Mouse (Mus musculus) E14TG2a.4 (cell line): ENCODE data around the gene Ell2.

Experiments used
- H3K27me3 ChIP-seq: 2 replicates; pipeline ENCODE4 v1.6.1; 2014; ENCODE audit warnings: low read length, control low read depth; ENCODE audit not compliant: insufficient read depth
- H3K36me3 ChIP-seq: 2 replicates; pipeline ENCODE4 v1.6.1; 2014; ENCODE audit warnings: low read length, control low read depth; ENCODE audit not compliant: insufficient read depth
- H3K4me1 ChIP-seq: replicated peaks from 2 replicates; pipeline ENCODE4 v1.6.1; 2014; ENCODE audit warnings: low read depth, low read length, control low read depth
- H3K4me3 ChIP-seq: replicated peaks from 2 replicates; pipeline ENCODE4 v1.5.1; 2014; ENCODE audit warnings: mild to moderate bottlenecking, low read length
- H3K9me3 ChIP-seq: 2 replicates; pipeline ENCODE4 v1.6.1; 2014; ENCODE audit warnings: low read length, control low read depth
- CTCF ChIP-seq: conservative IDR thresholded peaks from 2 replicates; pipeline ENCODE4 v1.5.1; 2014; ENCODE audit warnings: low read length
- NANOG ChIP-seq: IDR thresholded peaks from 2 replicates; pipeline ENCODE4 v1.6.1; 2014; ENCODE audit warnings: borderline replicate concordance, low read length, mixed read lengths
- POU5F1 ChIP-seq: IDR thresholded peaks from 2 replicates; pipeline ENCODE4 v1.6.1; 2014; ENCODE audit warnings: low read length, borderline replicate concordance

The Ell2 gene

DNA sequence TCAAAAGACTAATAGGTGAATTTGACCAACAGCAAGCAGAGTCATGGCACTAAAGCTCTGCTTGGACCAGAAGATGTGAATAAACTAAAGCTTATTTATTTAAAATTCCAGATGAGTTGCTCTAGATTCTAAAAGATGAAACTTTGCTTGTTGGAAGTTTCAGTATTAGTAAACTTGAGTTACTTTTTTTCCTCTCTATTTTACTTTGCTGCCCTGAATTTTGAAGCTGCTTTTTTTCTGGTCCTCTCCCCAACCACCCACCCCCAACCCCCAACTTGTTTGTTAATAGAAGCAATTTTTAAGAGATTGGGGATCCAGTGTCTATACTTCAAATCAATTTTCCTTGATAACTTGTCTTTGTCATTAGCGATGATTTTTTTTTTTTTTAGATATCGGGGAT, 64.2 kb downstream of the Ell2 start:
- Histone ChIP-seq H3K27me3 (no peaks in the 10 kb centered on the region), H3K9me3 (no peaks in the 10 kb centered on the region), H3K4me3 (no peak overlapping the region), H3K4me1 (peaks cover 16% of the 10 kb centered on the region), H3K36me3 (peaks cover 55% of the 10 kb centered on the region)
- TF ChIP-seq POU5F1 (no peak), CTCF (no peak), NANOG (no peak)

DNA sequence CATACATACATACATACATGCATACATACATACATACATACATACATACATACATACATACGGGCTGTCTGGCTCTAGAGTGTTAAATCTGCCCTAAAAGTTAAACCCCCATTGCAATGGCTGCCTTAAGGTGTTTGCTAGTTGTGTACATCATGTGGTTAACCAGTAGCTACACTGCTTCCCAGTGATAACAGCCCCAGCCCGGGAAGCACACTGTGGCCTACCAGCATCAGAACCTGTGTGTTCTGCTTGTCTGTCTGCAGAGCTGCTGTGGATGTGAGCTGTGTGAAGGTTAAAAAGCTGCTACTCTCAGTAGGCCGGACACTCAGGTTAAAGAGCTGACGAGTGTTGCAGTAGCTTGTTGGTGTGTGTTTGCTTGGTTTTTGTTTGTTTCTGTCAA, 64.8 kb downstream of the Ell2 start:
- TF ChIP-seq CTCF (no peak), NANOG (no peak)
- H3K36me3 ChIP-seq = peaks cover 55% of the 10 kb centered on the region
- no peaks in the 10 kb centered on the region for H3K27me3 ChIP-seq
- no peaks in the 10 kb centered on the region for H3K9me3 ChIP-seq
- peaks cover 10% of the 10 kb centered on the region for H3K4me1 ChIP-seq
- no peak overlapping the region for H3K4me3 ChIP-seq

DNA sequence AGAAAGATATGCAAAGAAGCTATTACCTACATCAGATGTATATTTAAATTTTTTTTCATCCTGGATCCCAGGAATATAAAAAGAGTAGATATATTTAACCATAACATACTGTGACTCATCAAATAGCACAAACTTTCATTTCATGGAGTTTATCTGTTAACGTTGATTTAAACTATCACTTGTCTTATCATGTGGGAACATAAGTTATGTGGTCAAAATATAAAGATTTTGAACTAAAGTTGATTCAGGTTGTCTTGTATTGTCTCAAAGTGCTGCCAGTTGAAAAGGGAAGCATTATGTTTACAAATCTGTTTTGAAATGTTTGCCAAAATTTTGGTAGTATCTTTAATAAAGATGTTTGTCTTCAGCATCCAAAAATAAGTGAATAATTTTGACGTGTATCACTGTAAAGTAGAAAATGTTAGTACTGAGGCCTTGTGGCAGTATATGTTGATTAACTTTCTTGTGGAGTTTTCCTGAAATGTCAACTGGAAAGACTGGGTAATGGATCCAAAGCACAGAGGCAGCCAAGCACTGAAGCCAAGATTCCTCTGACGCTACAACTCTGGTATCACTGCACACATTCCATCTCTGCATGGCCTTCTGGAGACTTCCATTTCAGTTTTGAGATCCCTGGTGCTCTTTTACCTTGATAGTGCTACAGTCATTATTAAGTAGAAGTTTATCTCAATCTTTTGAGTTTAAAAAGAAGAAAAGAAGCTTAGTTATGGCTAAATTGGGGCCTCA, 65.6 kb downstream of the Ell2 start:
- peaks cover 52% of the 10 kb centered on the region for H3K36me3 ChIP-seq
- no peaks in the 10 kb centered on the region for H3K9me3 ChIP-seq
- TF ChIP-seq NANOG = no peak
- no peak overlapping the region for H3K4me3 ChIP-seq
- H3K27me3 ChIP-seq = no peaks in the 10 kb centered on the region
- H3K4me1 ChIP-seq = peaks cover 2% of the 10 kb centered on the region

DNA sequence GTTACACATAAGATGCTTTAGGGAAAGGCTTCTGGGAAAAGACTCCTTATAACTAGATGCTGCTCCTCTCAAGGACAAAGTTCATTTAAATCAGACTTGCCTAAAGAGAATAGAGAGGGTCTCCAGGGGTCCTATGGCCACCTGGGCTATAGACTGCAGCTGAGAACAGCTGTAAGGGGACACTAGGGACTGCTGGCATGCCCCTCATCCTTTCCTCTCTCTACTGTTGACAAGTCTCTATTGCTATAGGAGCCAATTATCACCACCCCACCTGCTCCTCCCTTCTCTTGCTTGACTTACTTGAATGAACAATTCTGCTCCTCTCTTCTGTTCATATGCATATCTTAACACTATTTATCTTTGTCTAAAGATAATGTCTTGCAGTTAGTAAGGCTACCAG, 69.4 kb downstream of the Ell2 start:
- H3K9me3 ChIP-seq = no peaks in the 10 kb centered on the region
- no peaks in the 10 kb centered on the region; the same call in 1 of the 2 replicates for H3K4me1 ChIP-seq
- H3K27me3 ChIP-seq = no peaks in the 10 kb centered on the region
- no peak for TF ChIP-seq CTCF
- no peak for TF ChIP-seq POU5F1
- TF ChIP-seq NANOG = no peak
- H3K4me3 ChIP-seq = no peak overlapping the region
- H3K36me3 ChIP-seq = peaks cover 29% of the 10 kb centered on the region

DNA sequence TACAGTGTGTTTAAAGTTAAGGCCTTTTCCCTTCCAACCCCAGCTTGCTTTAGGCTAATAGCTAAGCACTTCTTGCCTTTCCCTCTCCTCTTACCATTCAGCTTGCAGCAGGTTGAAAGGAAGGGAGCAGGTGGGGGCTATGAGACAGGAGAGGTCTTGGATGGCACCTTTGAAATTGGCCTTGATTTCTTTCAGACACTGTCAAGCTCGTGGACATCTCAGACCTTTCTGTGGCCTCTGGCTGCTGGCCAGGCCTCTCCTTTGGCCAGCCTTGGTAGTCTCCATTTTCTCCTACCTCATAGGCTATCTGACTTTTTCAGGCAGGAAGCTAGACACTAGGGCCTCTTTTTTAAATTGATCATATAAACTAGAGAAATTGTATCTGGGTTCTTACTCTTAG, 70.1 kb downstream of the Ell2 start:
- no peak overlapping the region for H3K4me3 ChIP-seq
- H3K27me3 ChIP-seq = no peaks in the 10 kb centered on the region
- peaks cover 25% of the 10 kb centered on the region for H3K36me3 ChIP-seq
- H3K4me1 ChIP-seq = no peaks in the 10 kb centered on the region; the same call in 1 of the 2 replicates
- no peaks in the 10 kb centered on the region for H3K9me3 ChIP-seq
- TF ChIP-seq CTCF (no peak), NANOG (no peak), POU5F1 (no peak)

DNA sequence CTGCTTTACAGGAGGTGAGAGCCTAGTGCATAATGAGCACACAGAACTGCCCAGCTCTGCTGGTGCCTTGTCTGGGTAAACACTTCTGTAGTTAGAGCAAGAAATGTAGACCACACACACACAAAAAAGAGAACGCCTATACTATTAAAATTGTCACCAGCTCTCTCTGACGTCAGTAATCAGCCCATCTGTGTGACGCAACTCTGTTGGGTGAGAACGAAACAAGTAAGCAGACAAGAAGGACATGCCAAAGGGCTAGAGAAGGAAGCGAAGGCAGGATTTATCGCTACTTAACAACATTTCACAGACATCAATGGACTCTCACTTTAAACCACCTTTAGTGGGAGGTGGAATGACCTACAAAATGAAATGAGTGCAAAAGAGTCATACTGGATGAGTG, 71.6 kb downstream of the Ell2 start:
- TF ChIP-seq NANOG (no peak), CTCF (no peak), POU5F1 (no peak)
- H3K36me3 ChIP-seq = peaks cover 17% of the 10 kb centered on the region; the same call in 1 of the 2 replicates

DNA sequence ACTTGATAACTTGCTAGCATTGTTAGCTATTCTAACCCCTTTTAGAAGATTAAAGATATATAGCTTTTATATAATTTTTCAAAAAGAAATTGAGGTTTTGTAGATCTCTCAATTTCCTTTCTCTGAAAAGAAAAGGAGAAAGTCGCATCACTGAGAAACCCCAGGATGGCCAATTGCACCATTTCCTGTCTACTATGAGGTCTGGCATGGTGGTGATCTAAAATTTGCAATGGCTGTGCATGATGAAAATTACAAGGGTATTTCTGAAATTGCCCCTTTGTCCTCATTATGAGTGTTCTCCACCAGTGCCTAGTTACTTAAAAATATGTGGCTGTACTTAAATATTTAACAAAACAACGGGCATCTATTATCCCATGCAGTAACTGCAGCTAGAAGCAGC, 72.6 kb downstream of the Ell2 start:
- no peak for TF ChIP-seq NANOG
- no peak for TF ChIP-seq POU5F1

More for the DNA sequence above, 71.6 kb downstream of the Ell2 start:
- no peaks in the 10 kb centered on the region for H3K9me3 ChIP-seq
- H3K4me1 ChIP-seq = no peaks in the 10 kb centered on the region; the same call in 1 of the 2 replicates
- no peaks in the 10 kb centered on the region for H3K27me3 ChIP-seq
- no peak overlapping the region for H3K4me3 ChIP-seq

DNA sequence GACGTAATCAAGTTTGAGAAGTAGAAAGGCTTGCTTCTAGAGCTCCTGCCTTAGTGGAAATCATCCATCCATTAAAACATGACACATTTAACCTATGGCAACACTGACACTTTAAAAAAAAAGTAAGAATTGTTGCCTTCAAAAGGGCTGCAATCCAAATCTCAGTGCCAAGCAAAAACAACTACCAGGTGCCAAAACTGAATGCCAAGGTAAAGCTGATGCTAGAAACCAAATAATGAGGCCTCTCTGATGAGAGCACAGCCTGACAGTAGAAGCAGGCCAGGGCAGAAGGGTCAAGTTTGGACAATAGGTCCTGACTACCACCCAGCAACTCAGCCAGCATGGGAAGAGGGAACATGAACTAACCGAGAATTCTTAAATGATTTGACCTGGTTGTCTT, 73.5 kb downstream of the Ell2 start:
- H3K9me3 ChIP-seq = no peaks in the 10 kb centered on the region
- no peaks in the 10 kb centered on the region for H3K27me3 ChIP-seq
- H3K36me3 ChIP-seq = peaks cover 4% of the 10 kb centered on the region; the same call in 1 of the 2 replicates
- H3K4me1 ChIP-seq = no peaks in the 10 kb centered on the region; the same call in 1 of the 2 replicates
- no peak overlapping the region for H3K4me3 ChIP-seq
- no peak for TF ChIP-seq NANOG
- TF ChIP-seq CTCF = no peak
- no peak for TF ChIP-seq POU5F1

More for the DNA sequence above, 72.6 kb downstream of the Ell2 start:
- H3K36me3 ChIP-seq = peaks cover 10% of the 10 kb centered on the region; the same call in 1 of the 2 replicates
- H3K27me3 ChIP-seq = no peaks in the 10 kb centered on the region
- H3K4me3 ChIP-seq = no peak overlapping the region
- no peaks in the 10 kb centered on the region for H3K9me3 ChIP-seq
- H3K4me1 ChIP-seq = no peaks in the 10 kb centered on the region; the same call in 1 of the 2 replicates

DNA sequence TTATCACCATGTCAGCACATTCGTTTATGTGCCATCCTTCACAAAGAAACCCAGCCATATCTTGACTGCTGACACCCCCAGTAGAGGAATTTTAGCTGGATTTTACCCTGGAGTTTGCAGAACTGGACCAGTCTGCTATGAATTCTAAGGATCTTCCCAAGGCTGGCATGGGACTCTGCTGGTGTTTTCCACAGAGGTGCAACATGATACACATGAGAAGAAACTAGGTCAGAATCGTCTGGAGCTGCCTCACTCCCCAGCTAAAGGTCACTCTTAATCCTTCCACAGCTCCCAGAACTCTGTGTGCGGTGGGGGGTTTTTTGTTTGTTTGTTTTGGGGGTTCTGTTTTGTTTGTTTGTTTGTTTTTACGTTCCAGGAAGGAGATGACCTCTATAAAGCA, 79.2 kb downstream of the Ell2 start:
- Histone ChIP-seq H3K4me1 (peaks cover 7% of the 10 kb centered on the region), H3K36me3 (no peaks in the 10 kb centered on the region), H3K9me3 (no peaks in the 10 kb centered on the region), H3K27me3 (no peaks in the 10 kb centered on the region), H3K4me3 (no peak overlapping the region)
- TF ChIP-seq POU5F1 (no peak), NANOG (no peak), CTCF (no peak)
